Mouse (Mus musculus): ENCODE measurements around the gene Kdm2a. TPM values are rescaled to one million over a fixed set of nuclear protein-coding genes. Genes with fewer than 3 reads are reported as not detected.

The Kdm2a gene
- polyA plus RNA-seq, 1 experiment, result 210 TPM

DNA sequence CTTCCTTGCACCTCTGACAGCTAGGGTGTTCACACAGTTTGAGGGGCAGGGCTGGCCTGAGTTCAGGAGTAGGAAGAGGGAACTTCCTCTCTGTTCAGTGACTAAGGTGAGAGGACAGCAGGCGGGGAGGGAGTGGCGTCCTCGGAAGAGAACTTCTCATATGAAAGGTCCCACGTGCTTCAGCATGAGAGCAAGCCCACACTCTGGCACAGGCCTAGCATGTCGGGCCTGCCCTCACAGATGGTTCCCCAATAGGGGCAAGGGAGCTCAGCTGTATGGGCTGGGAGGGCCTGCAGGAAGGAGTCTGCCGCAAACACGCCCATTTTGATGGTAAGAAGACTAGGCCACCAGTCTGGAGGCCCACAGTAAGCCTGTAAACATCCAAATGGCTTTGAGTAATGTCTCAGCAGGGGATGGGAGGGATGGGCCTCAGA lies 97.8 kb downstream of the Kdm2a start:
- H3K27me3 ChIP-seq (ENCODE audit: control insufficient read depth, insufficient read depth, low read length), result no peaks in the 10 kb centered on the region
- H3K27ac ChIP-seq (ENCODE audit: control insufficient read depth, insufficient read depth, low read length), result peak overlapping the region; percentile 98
- TF ChIP-seq POLR2A (IDR thresholded peaks at IDR 0.05; ENCODE audit: control insufficient read depth, extremely low read depth, insufficient read depth, low read length, poor library complexity), result peak; percentile 35; the same call in 1 of the 2 replicates
- TF ChIP-seq CTCF (IDR thresholded peaks at IDR 0.05; ENCODE audit: borderline replicate concordance, control insufficient read depth, extremely low read depth, insufficient read depth, low read length, poor library complexity), result no peak
- H3K4me1 ChIP-seq (replicated peaks; ENCODE audit: control insufficient read depth, insufficient read depth, low read length), result peaks cover 83% of the 10 kb centered on the region
- WGBS, result 3% methylated on average over 7 of the region's 7 CpGs
- H3K4me3 ChIP-seq (ENCODE audit: control insufficient read depth, insufficient read depth, low read length), result peak overlapping the region; percentile 14
- DNase-seq, result peak; percentile 78
- H3K36me3 ChIP-seq (ENCODE audit: control insufficient read depth, insufficient read depth, low read length), result no peaks in the 10 kb centered on the region

DNA sequence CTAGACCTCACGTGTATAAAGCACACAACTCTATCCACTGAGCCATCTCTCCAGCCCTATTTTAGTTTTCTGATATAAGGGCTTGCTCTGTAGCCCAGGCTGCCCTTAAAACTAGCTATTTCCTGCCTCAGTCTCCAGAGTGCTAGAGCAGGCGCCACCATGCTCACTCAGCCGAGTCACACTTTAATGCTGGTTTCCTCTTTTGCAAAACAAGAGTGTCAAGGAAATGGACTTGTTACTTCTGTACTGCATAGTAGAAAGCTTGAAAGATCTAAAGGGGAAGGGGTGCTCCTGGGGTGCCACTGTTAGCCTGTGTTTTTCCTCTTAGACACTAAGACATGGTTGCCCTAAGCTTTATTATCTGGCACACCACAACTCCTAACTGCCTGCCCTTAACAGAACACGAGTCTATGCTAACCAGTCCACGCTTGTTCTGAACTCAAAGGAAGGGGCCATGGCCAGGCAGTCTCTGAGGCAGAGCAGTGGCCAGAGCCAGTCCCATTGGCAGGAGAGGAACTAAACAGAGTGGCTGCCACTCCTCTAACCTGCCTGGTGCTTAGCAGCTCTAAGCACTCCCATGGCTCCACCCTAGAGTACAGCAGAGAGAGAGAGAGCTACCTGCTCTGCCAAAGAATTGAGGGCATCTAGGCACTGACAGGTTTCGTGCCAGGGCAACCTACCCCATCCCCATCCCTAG lies 98.4 kb downstream of the Kdm2a start:
- TF ChIP-seq CTCF (IDR thresholded peaks at IDR 0.05; ENCODE audit: borderline replicate concordance, control insufficient read depth, extremely low read depth, insufficient read depth, low read length, poor library complexity), result no peak
- TF ChIP-seq POLR2A (IDR thresholded peaks at IDR 0.05; ENCODE audit: control insufficient read depth, extremely low read depth, insufficient read depth, low read length, poor library complexity), result no peak
- Histone ChIP-seq H3K27me3 (ENCODE audit: control insufficient read depth, insufficient read depth, low read length) (no peaks in the 10 kb centered on the region), H3K4me1 (replicated peaks; ENCODE audit: control insufficient read depth, insufficient read depth, low read length) (peaks cover 88% of the 10 kb centered on the region), H3K27ac (ENCODE audit: control insufficient read depth, insufficient read depth, low read length) (peak overlapping the region; percentile 98), H3K4me3 (ENCODE audit: control insufficient read depth, insufficient read depth, low read length) (0 out of 2 replicates have a peak overlapping the region, but pooled peaks have one; percentile 1), H3K36me3 (ENCODE audit: control insufficient read depth, insufficient read depth, low read length) (no peaks in the 10 kb centered on the region)
- WGBS, result 15% methylated on average over 6 of the region's 6 CpGs
- DNase-seq, result peak; percentile 54

DNA sequence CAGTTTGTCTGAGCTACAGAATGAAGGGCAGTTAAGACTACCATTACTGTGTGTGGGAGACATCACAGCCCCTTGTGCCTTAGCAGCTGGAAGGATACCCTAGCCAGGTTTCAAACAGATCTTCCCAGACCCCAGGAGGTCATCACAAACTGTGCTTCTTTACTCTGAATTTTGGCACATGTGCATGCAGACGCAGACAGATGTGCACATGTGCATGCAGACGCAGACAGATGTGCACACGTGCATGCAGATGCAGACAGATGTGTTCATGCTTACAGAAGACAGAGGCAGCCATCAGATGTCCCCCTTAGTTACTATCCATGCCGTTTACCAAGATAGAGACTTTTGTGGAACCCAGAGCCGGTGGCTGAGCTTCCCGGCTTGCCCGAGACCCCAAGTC lies 99.0 kb downstream of the Kdm2a start:
- peaks cover 92% of the 10 kb centered on the region for H3K4me1 ChIP-seq (replicated peaks; ENCODE audit: control insufficient read depth, insufficient read depth, low read length)
- no peak for TF ChIP-seq POLR2A (IDR thresholded peaks at IDR 0.05; ENCODE audit: control insufficient read depth, extremely low read depth, insufficient read depth, low read length, poor library complexity)
- DNase-seq, result no peak

DNA sequence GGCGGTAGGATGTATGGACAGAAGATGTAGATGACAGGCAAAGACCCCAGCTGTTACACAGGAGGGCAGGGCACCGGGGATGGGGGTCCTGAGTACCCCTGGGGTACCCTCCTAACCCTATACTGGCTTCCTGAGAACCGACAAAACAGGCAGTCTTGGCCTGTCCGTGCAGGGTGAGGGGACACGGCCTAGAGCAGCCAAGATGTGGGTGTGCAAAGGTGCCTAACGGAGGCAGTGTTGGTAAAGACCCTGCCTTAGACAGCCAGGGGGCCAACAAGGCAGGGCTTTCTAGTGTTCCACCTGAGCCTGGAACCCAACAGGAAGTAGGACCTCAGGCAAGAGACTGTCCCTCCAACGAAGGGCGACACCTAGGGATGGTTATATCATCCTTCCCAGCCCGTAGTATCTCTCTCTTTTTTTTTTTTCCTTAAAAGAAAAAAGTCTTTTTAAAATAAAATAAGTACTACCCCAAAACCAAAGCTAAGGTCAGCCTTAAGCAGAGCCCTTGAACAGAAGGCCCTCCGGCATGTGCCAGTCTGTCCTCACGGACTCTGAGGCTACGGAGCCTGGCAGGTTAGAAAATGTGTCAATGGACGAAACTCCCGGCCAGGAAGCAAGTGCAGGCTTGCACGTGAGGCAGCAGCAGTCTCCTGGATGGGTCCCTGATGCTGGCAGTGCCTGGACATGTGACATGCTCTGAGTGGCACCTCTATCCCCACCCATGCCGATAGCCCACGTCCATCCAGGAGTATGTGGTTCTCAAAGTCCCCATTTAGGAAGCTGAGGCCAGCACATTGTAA lies 99.6 kb downstream of the Kdm2a start:
- no peaks in the 10 kb centered on the region for H3K36me3 ChIP-seq (ENCODE audit: control insufficient read depth, insufficient read depth, low read length)
- 48% methylated on average over 17 of the region's 17 CpGs for WGBS
- no peaks in the 10 kb centered on the region for H3K27me3 ChIP-seq (ENCODE audit: control insufficient read depth, insufficient read depth, low read length)
- no peak overlapping the region; the same call in 1 of the 2 replicates for H3K4me3 ChIP-seq (ENCODE audit: control insufficient read depth, insufficient read depth, low read length)
- H3K27ac ChIP-seq (ENCODE audit: control insufficient read depth, insufficient read depth, low read length), result peak overlapping the region; percentile 98
- H3K4me1 ChIP-seq (replicated peaks; ENCODE audit: control insufficient read depth, insufficient read depth, low read length), result peaks cover 96% of the 10 kb centered on the region
- no peak for DNase-seq
- no peak for TF ChIP-seq POLR2A (IDR thresholded peaks at IDR 0.05; ENCODE audit: control insufficient read depth, extremely low read depth, insufficient read depth, low read length, poor library complexity)
- TF ChIP-seq CTCF (IDR thresholded peaks at IDR 0.05; ENCODE audit: borderline replicate concordance, control insufficient read depth, extremely low read depth, insufficient read depth, low read length, poor library complexity), result no peak

More for the DNA sequence above, 99.0 kb downstream of the Kdm2a start:
- Histone ChIP-seq H3K27ac (ENCODE audit: control insufficient read depth, insufficient read depth, low read length) (peak overlapping the region; percentile 98), H3K27me3 (ENCODE audit: control insufficient read depth, insufficient read depth, low read length) (no peaks in the 10 kb centered on the region), H3K36me3 (ENCODE audit: control insufficient read depth, insufficient read depth, low read length) (no peaks in the 10 kb centered on the region), H3K4me3 (ENCODE audit: control insufficient read depth, insufficient read depth, low read length) (no peak overlapping the region)
- 57% methylated on average over 7 of the region's 7 CpGs for WGBS

DNA sequence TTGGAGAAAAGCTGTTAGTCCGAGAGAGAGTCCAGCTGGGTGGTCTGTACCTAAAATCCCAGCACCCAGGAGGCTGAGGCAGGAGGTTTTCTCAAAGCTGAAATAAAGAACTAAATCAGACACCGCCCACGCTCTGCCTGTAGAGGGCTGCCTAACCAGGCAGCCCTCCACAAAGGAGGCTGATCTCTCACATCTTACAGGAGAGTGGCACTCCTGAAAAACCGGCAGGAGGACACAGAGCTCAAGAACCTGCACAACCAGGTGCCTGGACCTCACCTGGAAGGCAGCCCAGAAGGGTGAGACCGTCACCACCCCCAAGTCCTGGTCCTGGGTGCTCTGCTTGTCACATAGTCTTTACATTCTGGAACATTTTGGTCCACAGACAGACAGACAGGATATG lies 100.2 kb downstream of the Kdm2a start:
- H3K27ac ChIP-seq (ENCODE audit: control insufficient read depth, insufficient read depth, low read length), result peak overlapping the region; percentile 98
- peaks cover 91% of the 10 kb centered on the region for H3K4me1 ChIP-seq (replicated peaks; ENCODE audit: control insufficient read depth, insufficient read depth, low read length)
- TF ChIP-seq CTCF (IDR thresholded peaks at IDR 0.05; ENCODE audit: borderline replicate concordance, control insufficient read depth, extremely low read depth, insufficient read depth, low read length, poor library complexity), result peak; percentile 13; the same call in 1 of the 2 replicates
- TF ChIP-seq POLR2A (IDR thresholded peaks at IDR 0.05; ENCODE audit: control insufficient read depth, extremely low read depth, insufficient read depth, low read length, poor library complexity), result no peak
- H3K4me3 ChIP-seq (ENCODE audit: control insufficient read depth, insufficient read depth, low read length), result peak overlapping the region; percentile 5; the same call in 1 of the 2 replicates
- no peaks in the 10 kb centered on the region for H3K27me3 ChIP-seq (ENCODE audit: control insufficient read depth, insufficient read depth, low read length)
- peak; percentile 43 for DNase-seq
- 62% methylated on average over 5 of the region's 5 CpGs for WGBS
- peaks cover under 1% of the 10 kb centered on the region for H3K36me3 ChIP-seq (ENCODE audit: control insufficient read depth, insufficient read depth, low read length)

DNA sequence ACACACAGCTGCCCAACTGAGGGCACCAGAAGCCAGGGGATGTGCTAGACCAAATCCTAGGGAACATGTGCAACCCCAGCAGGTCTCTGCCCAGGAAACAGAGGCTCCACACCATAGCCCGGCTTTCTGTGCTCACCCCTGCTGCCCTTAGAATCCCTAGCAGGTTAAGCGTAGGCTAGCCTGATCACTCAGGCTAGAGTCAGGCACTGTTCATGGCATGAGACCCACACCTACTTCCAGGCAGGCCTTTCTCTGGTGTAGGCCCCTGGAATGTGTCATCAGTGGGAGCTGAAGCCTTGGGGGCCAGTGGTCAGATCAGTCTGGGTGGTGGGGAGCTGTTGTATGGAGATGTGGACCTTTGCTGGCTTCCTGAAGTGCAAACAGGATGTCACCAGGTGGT lies 101.5 kb downstream of the Kdm2a start:
- no peak for TF ChIP-seq POLR2A (IDR thresholded peaks at IDR 0.05; ENCODE audit: control insufficient read depth, extremely low read depth, insufficient read depth, low read length, poor library complexity)
- no peak for TF ChIP-seq CTCF (IDR thresholded peaks at IDR 0.05; ENCODE audit: borderline replicate concordance, control insufficient read depth, extremely low read depth, insufficient read depth, low read length, poor library complexity)
- Histone ChIP-seq H3K4me1 (replicated peaks; ENCODE audit: control insufficient read depth, insufficient read depth, low read length) (peaks cover 79% of the 10 kb centered on the region), H3K27me3 (ENCODE audit: control insufficient read depth, insufficient read depth, low read length) (no peaks in the 10 kb centered on the region), H3K36me3 (ENCODE audit: control insufficient read depth, insufficient read depth, low read length) (peaks cover 13% of the 10 kb centered on the region), H3K27ac (ENCODE audit: control insufficient read depth, insufficient read depth, low read length) (peak overlapping the region; percentile 97), H3K4me3 (ENCODE audit: control insufficient read depth, insufficient read depth, low read length) (no peak overlapping the region)
- 52% methylated on average over 2 of the region's 2 CpGs for WGBS
- DNase-seq, result no peak
